Mouse (Mus musculus): ENCODE measurements at regions not wholly inside any gene's neighbourhood (a gene's known extent, or its start where the extent isn't known, plus 50 kb on each side); places are given as distances from the start of the nearest gene placed in this dataset.

GRCm38 (mm10) chr12:77783909-77784308 is 410.1 kb upstream of the Gm6657 start:
- no peak for TF ChIP-seq GATA1 (IDR thresholded peaks at IDR 0.05; ENCODE audit: borderline replicate concordance, low read length)
- TF ChIP-seq FLI1 (IDR thresholded peaks at IDR 0.05; ENCODE audit: low read length) = no peak

Data from megakaryocyte, embryonic 14.5 days (primary cell).